Mouse (Mus musculus): ENCODE measurements around the gene 1500009L16Rik. TPM values are rescaled to one million over a fixed set of nuclear protein-coding genes. Genes with fewer than 3 reads are reported as not detected.

The 1500009L16Rik gene
- total RNA-seq, 2 experiments from 2014 or later = 14.2 to 15.5 TPM

DNA sequence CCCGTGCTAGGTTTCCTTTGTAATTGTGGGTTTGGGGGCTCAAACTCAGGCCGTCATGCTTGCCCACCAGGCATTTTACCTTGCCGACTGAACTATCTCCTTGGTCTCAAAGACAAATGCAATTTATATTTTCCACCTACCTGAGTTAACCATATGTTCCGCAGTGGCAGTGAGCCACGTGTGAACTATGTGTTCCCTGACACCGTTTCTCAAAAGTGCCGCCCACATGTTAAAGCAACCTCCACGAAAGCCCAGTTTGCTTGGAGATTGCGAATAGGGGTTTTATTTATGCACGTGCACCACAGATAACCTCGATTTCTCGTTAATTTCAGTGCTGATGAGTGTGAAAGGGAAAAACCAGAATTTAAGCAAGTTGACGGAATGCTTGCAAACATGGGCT, 36.1 kb downstream of the 1500009L16Rik start:
- no peak for DNase-seq

DNA sequence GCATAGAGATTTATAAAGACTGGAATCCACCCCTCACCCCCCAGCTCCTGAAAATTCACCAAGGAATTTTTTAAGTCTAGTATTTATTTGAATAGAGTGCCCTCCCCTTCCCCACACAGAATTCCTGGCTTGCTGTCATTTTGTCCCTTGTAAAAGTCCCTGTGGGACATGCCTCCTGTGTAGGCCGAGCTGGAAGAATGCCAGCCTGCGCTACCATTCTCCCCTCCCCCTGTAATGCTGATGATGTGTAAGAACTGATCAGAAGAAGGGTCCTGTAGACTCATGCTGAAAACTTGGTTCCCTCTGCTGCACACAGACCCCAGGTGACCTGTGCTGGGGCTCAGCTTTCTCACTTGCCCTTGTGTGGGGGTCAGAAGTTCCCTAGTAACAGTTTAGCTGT, 37.9 kb downstream of the 1500009L16Rik start:
- DNase-seq = no peak

DNA sequence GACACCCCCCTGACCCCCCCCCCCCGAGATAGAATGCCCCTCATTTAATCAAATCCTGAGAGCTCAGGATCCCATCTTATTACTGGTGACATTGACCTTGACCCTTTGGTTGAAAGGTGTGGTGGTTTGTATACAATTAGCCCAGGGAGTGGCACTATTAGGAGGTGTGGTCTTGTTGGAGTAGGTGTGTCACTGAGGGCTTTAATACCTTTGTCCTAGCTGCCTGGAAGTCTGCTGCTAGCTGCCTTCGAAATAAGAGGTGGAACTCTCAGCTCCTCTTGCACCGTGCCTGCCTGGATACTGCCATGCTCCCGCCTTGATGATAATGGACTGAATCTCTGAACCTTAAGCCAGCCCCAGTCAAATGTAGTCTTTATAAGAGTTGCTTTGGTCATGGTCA, 41.2 kb downstream of the 1500009L16Rik start:
- no peak for DNase-seq

DNA sequence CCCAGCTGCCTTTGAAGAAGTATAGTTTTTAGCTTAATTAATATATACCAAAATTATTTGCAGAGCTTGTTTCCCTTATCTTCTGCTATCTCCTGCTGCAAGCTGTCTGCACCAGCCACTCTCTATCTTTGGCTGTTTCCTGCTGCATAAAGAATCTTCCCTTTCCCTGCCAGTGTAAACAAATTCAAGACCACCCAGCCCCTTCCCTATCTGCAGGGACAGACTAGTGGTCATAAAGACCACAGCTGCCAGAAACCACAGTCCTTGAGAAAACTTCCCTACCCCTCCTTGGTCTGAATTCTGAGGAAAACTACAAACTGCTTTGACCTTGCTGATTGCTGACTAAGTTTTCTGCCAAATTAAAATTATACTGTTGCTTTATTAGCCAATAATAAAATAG, 44.2 kb downstream of the 1500009L16Rik start:
- DNase-seq = no peak

DNA sequence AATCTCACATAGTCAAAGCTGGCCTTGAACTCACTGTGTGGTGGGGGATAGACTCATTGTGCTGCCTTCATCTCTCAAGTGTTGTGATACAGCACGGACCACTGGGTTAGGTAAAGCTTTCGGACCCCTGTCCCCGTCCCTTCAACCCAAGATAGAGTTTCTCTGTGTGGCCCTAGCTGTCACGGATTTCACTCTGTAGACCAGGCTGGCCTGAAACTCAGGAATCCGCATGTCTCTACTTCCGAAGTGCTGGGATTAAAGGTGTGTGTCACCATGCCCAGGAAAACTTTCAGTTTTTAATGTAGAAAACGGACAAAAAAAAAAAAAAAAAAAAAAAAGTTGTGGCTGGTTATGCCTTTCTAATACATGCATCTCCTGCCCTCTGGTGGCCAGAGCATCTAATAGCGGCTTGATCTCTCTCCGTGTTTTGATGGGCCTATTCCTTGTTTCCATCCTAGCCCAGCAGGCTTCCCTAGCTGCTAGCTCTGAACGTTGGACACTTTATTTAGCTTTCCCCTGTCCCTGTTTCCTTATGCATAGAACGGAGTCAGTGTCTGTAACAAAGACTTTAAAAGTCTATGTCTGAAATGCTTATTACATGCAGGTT, 53.7 kb downstream of the 1500009L16Rik start:
- peak; percentile 75 for DNase-seq

DNA sequence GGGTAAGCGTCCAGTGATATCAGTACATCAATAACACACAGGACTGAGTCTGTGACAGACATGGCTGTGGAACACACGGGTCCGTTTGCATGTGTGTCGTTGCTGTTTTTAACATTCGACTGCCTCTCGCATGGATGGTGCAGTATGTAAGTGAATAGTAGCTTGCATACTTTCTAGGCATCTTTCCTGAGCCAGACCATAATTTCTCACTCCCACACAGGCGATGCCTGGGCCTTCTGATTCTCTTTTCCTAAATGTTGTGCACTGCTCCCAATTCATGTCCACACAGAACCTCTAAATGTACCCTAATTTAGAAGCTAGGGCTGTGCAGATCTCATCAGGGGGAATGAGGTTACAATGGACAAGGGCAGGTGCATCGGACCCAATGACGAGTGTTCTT, 54.6 kb downstream of the 1500009L16Rik start:
- no peak for DNase-seq

DNA sequence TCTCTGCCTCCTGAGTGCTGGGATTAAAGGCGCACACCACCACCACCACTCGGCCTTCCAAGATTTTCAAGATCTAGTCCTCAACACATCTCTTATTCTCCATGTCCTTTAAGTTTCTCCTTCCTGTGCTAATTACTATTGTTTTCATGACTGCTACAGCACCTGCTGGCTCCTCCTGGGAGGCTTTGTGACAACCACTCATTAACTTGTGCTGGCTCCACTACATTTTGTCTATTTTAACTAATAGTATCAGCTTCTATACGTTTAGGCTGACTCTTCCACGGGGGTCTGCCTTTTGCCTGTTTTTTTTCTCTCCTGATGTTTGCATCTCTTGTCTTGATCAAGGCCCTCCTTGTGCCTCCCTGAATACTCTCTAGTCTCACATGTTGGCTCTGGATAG, 59.2 kb downstream of the 1500009L16Rik start:
- DNase-seq = no peak

DNA sequence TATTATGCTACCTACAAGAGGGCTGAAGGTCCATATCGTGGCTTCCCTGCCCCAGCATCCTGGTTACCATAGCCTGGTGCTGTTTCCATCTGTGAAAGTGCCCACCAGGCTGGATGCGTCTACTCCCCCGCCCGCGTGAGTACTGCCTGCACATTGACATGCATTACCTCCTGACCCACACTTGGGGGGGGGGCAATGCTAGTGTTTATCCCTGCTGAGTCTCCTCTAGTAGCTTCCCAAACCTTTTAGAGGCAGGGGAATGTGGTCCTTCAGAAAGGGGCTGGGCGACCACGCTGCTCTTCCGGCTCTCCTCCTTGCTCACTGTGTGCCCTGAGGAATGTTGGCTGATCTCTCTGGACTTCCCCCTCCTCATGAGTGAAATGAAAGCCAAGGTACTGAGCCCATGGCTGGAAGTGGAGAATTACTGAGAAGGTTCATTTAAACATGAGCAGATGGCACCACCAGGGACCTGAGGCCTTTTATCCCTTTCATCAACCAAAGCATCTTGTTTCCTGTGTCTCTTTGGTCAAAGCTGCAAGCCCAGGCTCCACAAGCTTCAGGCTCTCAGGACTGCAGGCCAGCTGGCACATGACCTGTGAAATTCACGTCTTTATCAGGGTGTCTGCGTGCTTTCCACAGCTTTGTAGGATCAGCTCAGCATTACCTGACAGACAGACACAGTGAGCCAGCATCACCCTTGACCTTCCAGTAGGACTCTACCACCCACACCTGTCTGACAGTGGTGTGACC, 59.9 kb downstream of the 1500009L16Rik start:
- DNase-seq = no peak

DNA sequence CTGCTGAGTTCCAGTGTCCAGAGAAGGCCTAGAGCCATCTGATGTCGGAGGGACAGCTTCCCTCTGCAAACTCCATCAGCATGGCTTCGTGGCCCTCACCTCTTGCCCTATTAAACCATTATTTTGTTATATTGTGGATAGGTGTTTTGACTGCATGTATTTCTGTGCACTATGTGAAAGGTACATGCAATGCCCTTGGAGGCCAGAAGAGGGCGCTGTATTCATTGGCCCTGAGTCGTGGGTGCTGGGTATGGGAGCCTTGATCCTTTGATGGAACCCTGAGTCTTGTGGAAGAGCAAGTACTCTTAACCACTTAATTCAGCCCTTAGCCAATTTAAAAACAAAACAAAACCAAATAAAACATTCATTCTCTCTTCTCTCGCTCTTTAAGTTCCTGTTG, 62.3 kb downstream of the 1500009L16Rik start:
- DNase-seq = peak; percentile 35

DNA sequence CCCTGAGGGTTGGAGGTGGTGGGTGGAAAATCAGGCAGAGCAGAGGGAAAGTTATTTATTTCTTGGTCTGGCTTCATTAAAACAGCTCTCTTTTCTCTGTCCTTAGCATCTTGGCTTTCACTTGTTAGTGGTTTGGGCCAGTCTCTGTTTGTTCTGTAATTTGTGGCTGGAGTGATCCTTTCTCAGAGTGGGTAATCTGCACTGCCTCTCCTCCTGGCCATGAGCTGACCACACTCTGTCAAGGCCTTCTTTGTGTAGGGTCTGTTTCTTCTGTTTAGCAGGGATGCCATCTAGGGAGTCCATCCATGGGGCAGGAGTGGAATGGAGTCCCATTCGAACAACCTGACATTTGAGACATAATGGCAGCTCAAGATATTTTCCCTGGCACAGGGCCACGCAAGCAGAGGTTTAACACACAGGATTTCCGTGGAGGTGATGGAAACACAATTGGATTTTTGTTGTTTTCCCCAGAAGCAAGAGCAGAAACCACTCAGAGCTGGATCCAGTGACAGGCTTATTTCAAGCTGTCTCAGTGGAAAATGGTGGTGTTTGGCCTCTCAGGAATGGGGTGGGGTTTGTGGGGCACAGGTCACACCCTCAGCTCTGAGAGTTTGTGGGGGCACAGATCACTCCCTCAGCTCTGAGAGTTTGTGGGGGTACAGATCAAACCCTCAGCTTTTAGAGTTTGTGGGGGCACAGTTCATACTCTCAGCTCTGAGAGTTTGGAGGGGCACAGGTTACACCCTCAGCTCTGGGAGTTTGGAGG, 63.1 kb downstream of the 1500009L16Rik start:
- DNase-seq = no peak

DNA sequence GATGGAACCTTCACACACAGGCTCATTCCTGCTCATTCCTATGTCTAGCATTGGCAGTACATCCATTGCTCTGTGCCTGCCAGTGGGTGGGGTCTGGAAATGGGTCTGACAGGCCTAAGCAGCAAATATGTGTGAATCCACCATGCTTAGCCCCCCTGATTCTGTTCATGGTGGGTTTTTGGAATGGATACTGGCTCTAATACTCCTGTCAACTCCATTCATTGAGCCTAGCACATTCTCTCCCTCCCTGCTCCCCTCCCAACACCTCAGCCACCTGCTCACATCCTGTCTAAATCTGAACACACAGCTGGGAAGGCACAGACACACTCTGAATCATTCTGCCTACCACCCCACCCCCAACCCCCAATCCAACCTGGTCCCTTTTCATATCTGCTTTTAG, 72.4 kb downstream of the 1500009L16Rik start:
- DNase-seq = no peak

DNA sequence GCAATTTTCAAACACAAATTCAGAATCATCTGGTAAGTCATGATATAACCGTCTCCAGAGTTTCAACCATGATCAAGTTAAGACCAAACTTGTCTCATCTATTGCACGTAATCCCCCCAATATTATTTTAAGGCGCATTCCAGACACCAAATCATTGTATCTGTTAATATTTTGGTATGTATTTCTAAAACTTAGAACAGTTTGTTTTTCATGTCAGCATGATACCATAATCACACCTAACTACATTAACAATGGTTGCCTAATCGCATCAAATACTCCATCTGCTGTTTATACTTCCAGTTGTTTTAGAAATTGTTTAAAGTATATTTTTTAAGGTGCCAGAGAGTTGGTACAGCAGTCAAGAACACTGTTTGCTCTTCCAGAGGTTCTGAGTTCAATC, 72.8 kb downstream of the 1500009L16Rik start:
- no peak for DNase-seq

DNA sequence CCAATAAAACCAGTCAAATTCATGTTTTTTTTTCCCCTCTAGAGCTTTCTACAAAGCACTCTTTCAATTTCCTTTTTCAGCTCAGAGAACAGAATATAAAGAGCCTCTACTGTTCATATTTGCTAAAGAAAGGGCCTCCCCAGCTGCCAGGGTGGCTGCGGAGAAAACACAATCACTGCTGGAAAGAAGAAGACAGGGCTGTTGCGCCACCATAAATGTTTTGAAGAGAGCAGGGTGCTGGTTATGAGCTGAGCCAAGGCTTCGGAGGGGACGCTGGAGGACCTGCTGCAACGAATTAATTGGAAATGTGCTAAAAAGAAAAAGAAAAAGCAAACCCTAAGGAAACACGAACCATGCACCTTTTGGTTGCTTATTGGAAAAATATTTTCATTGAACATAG, 81.4 kb downstream of the 1500009L16Rik start:
- DNase-seq = no peak

DNA sequence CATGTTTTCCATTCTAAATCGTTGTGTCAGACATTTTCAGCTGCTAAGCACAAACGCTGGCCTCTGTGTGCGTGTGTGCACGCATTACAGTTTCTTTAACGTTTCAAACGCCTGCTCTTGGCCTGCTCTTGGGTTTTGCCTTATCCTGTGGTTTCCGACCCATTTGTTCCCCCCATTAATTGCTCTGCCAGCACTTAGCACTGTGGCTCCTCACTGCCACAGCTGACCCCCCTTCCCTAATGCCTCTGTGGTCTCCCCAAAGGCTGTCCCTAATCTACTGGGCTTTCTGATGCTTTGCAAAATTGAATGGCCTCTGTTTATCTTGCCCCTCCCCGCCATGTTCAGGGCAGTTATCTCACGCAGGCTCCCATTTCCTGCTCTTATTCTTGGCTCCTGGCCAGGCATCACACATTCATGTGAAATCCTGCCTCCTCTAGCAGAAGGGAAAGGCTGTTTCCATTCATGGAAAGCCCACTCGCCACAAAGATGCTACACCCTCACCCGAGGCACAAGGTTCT, 82.6 kb downstream of the 1500009L16Rik start:
- DNase-seq = peak; percentile 37

DNA sequence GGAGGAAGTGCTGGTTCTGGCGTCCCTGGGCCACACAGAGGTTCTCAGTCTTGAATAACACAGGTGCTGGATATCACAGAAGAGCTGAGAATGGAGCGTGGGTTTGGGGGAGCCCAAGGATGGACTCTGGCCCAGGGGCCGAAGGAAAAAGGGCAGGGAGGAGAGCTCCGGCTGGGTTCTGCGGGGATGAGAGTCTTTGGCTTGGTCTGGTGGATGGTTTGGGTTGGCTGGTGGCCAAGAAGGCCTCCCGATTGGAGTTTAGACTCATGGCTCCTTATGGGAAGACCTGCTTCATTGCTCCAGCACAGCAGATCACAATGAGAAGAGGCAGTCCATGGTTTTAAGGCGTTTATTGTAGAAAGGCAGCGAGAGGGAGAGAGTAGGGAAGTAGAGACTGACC, 84.6 kb downstream of the 1500009L16Rik start:
- DNase-seq = no peak

Other genes starting within 250 kb of the 1500009L16Rik start
- gene Aldh1l2, start 188.7 kb upstream of the 1500009L16Rik start, total RNA-seq (2021) = 1 to 10 TPM; 1.5 to 2.5 TPM
- 10 to 100 TPM; 18.0 to 20.8 TPM for gene Washc4, start 179.1 kb upstream of the 1500009L16Rik start, total RNA-seq (2021)
- 10 to 100 TPM; 44.3 to 66.3 TPM for gene Appl2, start 74.1 kb upstream of the 1500009L16Rik start, total RNA-seq (2021)